Mouse (Mus musculus) forebrain, embryonic 15.5 days (tissue): ENCODE results near the gene Acta2. TPM values are rescaled to one million over a fixed set of nuclear protein-coding genes. Genes with fewer than 3 reads are reported as not detected.

Source experiments
- ATAC-seq: fragments of 200-750 bp; cut with Nextera tagmentation; replicated peaks from 2 replicates; pipeline ENCODE4 v1.8.0; 2017; ENCODE audit warnings: mild to moderate bottlenecking, moderate TSS enrichment, moderate library complexity
- H3K27ac ChIP-seq: fragments of 300-500 bp; sonication (generic); replicated peaks from 2 replicates; pipeline ENCODE4 v1.5.1; 2015; ENCODE audit warnings: mild to moderate bottlenecking, inconsistent platforms
- H3K27me3 ChIP-seq: fragments of 300-500 bp; sonication (generic); 2 replicates; pipeline ENCODE4 v1.6.1; 2015; ENCODE audit warnings: inconsistent platforms
- H3K36me3 ChIP-seq: fragments of 300-500 bp; sonication (generic); 2 replicates; pipeline ENCODE4 v1.6.1; 2015; ENCODE audit warnings: mild to moderate bottlenecking, inconsistent platforms
- H3K4me1 ChIP-seq: fragments of 300-500 bp; sonication (generic); 2 replicates; pipeline ENCODE4 v1.6.1; 2015; ENCODE audit warnings: inconsistent platforms
- H3K4me2 ChIP-seq: fragments of 300-500 bp; sonication (generic); replicated peaks from 2 replicates; pipeline ENCODE4 v1.6.1; 2015; ENCODE audit warnings: mild to moderate bottlenecking, inconsistent platforms
- H3K4me3 ChIP-seq: fragments of 300-500 bp; sonication (generic); 2 replicates; pipeline ENCODE4 v1.5.1; 2015; ENCODE audit warnings: mild to moderate bottlenecking, inconsistent platforms
- H3K9ac ChIP-seq: fragments of 300-500 bp; sonication (generic); replicated peaks from 2 replicates; pipeline ENCODE4 v1.6.1; 2015; ENCODE audit warnings: mild to moderate bottlenecking, inconsistent platforms
- H3K9me3 ChIP-seq: fragments of 300-500 bp; sonication (generic); 2 replicates; pipeline ENCODE4 v1.6.1; 2016; ENCODE audit warnings: inconsistent platforms
- WGBS: fragments of 180-500 bp; shearing (Covaris S2); methylation state at CpG from one replicate; pipeline ENCODE4 v1.1.7; 2015; ENCODE audit warnings: mixed read lengths; 5-methylcytosine and 5-hydroxymethylcytosine counted together
- polyA plus RNA-seq: library from polyadenylated mRNA; unstranded; fragments of >200 nt; fragmentation: Nextera tagmentation; extraction: Ambion mirVana; gene quantifications from 2 replicates; pipeline ENCODE4 v1.2.1, GENCODE M21; 2015

Gene Acta2
- polyA plus RNA-seq, 1 experiment from 2014 or later: 7.1 TPM

DNA sequence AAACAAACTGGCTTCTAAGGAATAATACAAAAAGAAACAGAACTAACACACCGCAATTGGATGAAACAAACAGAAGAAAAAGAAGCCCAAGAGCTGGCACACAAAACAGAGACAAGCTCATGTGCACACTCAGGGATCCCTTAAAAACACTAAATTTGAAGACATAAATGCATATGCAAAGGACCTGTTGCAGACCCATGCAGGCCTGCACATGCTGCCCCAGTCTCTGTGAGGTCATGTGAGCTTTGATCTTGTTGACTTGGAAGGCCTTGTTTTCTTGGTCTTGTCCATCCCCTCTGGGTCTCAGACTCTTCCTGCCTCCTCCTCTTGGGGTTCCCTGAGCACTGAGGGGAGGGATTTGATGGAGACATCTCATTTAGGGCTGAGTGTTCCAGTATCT is 33.3 kb upstream of the Acta2 start:
- Histone ChIP-seq H3K27me3 (no peaks in the 10 kb centered on the region), H3K4me1 (peaks cover 12% of the 10 kb centered on the region), H3K9ac (no peak overlapping the region), H3K4me3 (no peak overlapping the region), H3K36me3 (no peaks in the 10 kb centered on the region), H3K9me3 (no peaks in the 10 kb centered on the region), H3K4me2 (no peak overlapping the region), H3K27ac (no peak overlapping the region)
- 89% methylated on average over 1 of the region's 1 CpGs for whole genome bisulfite sequencing
- ATAC-seq: no peak

DNA sequence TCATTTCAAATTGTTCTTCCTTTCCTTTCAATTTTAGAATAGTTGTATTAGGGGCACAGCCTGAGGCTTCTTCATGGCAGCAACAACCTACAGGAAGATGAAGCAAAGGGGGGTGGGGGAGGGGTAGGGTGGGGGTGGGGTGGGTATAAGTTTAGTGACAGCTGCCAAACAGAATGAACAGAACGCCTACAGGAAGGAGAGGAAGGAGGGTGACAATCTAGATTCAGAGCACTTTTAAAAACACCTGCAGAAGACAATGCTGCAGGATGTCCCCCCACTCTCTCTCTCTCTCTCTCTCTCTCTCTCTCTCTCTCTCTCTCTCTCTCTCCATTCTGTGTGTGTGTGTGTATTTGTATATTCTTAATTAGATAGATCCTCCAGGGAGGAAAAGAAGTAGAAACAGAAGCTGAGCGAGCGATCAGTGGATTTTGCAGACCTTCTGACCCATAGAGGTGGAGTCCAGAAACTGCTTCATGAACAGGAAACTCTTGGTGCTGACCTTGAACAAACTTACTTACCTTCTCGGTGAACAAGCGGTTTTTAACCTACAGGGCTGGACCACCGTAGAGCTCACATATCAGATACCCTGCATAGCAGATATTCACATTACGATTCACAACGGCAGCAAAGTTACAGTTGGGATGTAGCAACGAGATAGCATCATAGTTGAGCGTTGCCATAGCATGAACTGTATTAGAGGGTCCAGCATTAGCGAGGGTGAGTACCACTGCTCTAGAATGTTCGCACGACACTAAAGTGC is 32.4 kb upstream of the Acta2 start:
- Histone ChIP-seq H3K4me1 (peaks cover 12% of the 10 kb centered on the region), H3K9me3 (no peaks in the 10 kb centered on the region), H3K27me3 (no peaks in the 10 kb centered on the region), H3K4me2 (no peak overlapping the region), H3K36me3 (no peaks in the 10 kb centered on the region), H3K27ac (no peak overlapping the region), H3K9ac (no peak overlapping the region), H3K4me3 (no peak overlapping the region)
- ATAC-seq: no peak
- 86% methylated on average over 13 of the region's 13 CpGs for WGBS

DNA sequence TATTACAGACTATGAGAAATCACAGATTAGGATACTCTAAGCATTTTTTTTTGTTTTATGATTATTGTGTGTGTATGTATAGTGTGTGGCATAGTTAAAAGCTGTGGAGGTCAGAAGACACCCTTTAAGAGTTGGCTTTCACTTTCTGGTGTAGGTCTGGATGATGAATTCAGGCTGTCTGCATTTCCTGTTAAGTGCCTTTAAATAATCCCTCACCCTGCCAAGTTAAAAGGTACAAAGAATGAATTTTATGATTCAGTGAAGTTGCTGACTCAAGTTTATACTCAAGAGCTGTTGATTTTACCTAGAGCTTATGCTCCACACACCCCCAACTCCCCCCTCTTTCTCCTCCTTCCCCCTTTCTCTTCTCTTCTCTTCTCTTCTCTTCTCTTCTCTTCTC is 31.8 kb upstream of the Acta2 start:
- ATAC-seq: no peak
- H3K36me3 ChIP-seq: no peaks in the 10 kb centered on the region

DNA sequence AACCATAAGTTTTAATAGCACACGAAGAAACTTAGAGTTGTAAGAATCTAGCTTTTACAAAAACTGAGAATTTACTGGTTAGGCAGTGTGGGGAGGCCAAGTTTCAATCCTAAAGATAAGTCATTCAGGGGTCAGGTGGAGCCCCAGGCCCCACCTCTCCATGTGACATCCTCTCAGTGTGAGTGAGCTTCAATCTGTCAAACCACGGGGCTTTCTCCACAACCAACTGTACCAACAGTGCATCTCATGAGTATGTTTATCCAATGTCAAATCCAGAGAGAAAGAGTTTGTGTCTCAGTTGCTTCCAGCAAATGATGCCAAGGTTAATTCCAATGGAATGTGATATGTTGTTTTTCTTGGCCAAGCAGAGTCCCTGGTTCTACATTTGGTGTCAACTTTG is 29.4 kb upstream of the Acta2 start:
- H3K4me1 ChIP-seq: no peaks in the 10 kb centered on the region
- H3K4me3 ChIP-seq: no peak overlapping the region
- no peak for ATAC-seq
- H3K9ac ChIP-seq: no peak overlapping the region
- H3K36me3 ChIP-seq: no peaks in the 10 kb centered on the region
- 74% methylated on average over 2 of the region's 2 CpGs for WGBS
- no peaks in the 10 kb centered on the region for H3K9me3 ChIP-seq
- H3K4me2 ChIP-seq: no peak overlapping the region
- H3K27ac ChIP-seq: no peak overlapping the region
- H3K27me3 ChIP-seq: no peaks in the 10 kb centered on the region

More for the DNA sequence above, 31.8 kb upstream of the Acta2 start:
- H3K9me3 ChIP-seq: no peaks in the 10 kb centered on the region
- H3K9ac ChIP-seq: no peak overlapping the region
- peaks cover 12% of the 10 kb centered on the region for H3K4me1 ChIP-seq
- H3K4me2 ChIP-seq: no peak overlapping the region
- H3K27ac ChIP-seq: no peak overlapping the region
- H3K27me3 ChIP-seq: no peaks in the 10 kb centered on the region
- no peak overlapping the region for H3K4me3 ChIP-seq

DNA sequence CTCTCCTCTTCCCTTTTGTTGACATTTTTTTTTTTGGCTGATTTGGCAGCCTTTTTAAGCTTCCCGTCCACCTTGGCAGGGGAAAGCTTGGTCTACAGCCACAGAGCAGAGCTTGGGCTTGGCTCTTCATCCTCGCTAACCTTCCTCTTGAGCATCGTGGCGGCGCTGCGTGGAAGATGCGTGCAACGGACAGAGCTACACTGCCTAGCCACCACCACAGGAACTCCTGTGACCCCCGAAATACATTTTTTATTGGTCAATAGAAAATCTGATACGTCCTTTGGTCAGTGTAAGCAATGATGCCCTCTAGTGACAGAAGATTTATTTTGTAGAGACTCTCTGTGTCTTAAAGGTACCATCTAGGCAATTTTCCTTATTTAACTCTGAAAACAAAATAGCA is 29.0 kb upstream of the Acta2 start:
- H3K9ac ChIP-seq: no peak overlapping the region
- 67% methylated on average over 10 of the region's 10 CpGs for WGBS
- no peak overlapping the region for H3K4me3 ChIP-seq
- H3K27me3 ChIP-seq: no peaks in the 10 kb centered on the region
- ATAC-seq: no peak
- H3K4me2 ChIP-seq: no peak overlapping the region
- H3K27ac ChIP-seq: no peak overlapping the region
- no peaks in the 10 kb centered on the region for H3K4me1 ChIP-seq
- H3K36me3 ChIP-seq: no peaks in the 10 kb centered on the region
- H3K9me3 ChIP-seq: no peaks in the 10 kb centered on the region

DNA sequence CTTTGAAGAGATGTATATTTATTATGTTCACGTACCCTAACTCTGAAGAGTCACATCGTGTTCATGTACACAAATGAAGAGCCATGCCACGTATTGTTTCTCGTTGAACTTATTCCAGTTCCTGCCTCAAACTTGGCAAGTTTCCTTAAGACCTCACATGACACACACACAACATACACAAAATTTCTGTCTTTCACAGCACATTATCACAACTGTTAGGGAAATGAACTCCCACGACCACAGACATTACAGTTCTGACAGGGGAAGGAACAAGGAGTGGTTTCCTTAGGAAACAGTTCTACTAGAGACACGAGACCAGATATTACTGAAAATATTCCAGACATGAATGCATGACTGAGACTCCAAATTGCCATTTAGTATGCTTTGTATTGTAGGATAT is 28.2 kb upstream of the Acta2 start:
- Histone ChIP-seq H3K9ac (no peak overlapping the region), H3K4me2 (no peak overlapping the region), H3K4me1 (no peaks in the 10 kb centered on the region), H3K27me3 (no peaks in the 10 kb centered on the region), H3K4me3 (no peak overlapping the region), H3K27ac (no peak overlapping the region), H3K9me3 (no peaks in the 10 kb centered on the region), H3K36me3 (no peaks in the 10 kb centered on the region)
- no peak for ATAC-seq
- WGBS: 81% methylated on average over 6 of the region's 6 CpGs

DNA sequence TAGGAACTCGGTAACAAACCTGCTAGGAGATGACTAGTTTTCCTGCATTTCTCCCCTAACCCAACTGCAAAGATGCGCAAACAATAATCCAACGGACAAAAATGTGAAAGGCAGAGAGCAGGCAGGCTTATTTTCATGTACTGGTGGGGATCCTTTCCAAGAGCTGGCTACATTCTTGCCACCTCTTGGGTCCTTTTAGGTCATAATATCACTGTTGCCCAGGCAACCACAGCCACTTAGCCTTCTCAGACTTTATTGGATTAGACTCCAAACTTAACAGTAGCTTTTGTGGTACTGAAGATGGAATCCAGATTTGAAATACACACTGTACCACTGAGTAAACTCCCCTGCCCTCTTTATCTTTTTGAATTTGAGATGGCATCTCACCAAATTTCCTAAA is 22.7 kb upstream of the Acta2 start:
- no peaks in the 10 kb centered on the region for H3K36me3 ChIP-seq
- no peak overlapping the region for H3K4me2 ChIP-seq
- H3K4me3 ChIP-seq: no peak overlapping the region
- no peaks in the 10 kb centered on the region for H3K4me1 ChIP-seq
- H3K27me3 ChIP-seq: no peaks in the 10 kb centered on the region
- no peak for ATAC-seq
- H3K9me3 ChIP-seq: no peaks in the 10 kb centered on the region
- no peak overlapping the region for H3K27ac ChIP-seq
- 78% methylated on average over 3 of the region's 3 CpGs for WGBS
- no peak overlapping the region for H3K9ac ChIP-seq

DNA sequence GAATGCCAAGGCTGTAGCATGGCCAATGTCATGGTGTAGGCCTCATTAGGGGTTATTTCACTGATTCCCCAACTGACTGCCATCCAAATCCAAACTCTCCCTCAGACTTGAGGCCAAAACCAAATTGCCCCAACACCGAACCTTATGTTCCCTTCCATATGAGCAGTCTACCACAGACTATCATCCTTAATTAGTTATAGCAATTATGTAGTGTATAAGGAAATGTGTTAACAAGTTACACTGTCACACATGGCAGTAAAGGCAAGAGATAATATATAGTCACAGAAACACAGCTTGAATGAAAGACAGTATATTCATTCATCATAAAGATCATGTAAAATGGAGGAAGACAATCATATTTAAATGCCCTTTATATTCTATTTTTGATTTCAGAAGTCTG is 17.7 kb upstream of the Acta2 start:
- Histone ChIP-seq H3K27me3 (no peaks in the 10 kb centered on the region), H3K27ac (no peak overlapping the region), H3K9ac (no peak overlapping the region), H3K36me3 (no peaks in the 10 kb centered on the region), H3K4me2 (no peak overlapping the region), H3K4me1 (no peaks in the 10 kb centered on the region), H3K9me3 (no peaks in the 10 kb centered on the region), H3K4me3 (no peak overlapping the region)
- 80% methylated on average over 1 of the region's 1 CpGs for WGBS
- no peak; the same call in 1 of the 2 replicates for ATAC-seq

DNA sequence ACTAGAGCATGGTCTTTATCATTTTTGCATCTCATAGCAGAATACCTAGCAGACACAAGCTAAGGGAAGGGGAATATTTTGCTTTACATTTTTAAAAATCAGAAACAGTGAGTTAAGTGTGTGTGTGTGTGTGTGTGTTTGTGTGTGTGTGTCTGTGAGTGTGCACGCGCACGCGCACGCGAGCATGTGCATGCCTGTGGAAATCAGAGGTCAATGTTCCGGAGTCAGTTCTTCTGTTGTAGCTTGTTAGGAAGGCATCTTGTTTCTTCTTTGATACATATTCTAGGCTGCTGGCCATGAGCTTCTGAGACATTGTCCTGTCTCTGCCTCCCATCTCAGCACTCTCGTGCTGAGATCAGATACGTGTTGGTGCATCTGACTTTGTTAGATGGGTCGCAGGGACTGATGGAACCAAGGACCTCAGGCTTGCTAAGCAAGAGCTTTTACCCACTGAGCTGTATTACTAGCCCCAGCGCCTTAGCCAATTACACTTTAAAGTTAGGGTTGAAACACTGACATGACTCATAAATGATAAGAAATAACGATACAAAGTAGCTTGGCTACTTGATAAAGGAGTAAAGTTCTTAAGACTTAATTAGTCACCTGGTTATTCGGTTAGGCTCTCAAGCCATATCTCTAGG is 15.6 kb upstream of the Acta2 start:
- WGBS: 96% methylated on average over 13 of the region's 13 CpGs
- H3K9ac ChIP-seq: no peak overlapping the region
- H3K4me3 ChIP-seq: no peak overlapping the region
- no peaks in the 10 kb centered on the region for H3K9me3 ChIP-seq
- no peak for ATAC-seq
- H3K27me3 ChIP-seq: no peaks in the 10 kb centered on the region
- no peak overlapping the region for H3K4me2 ChIP-seq
- H3K4me1 ChIP-seq: no peaks in the 10 kb centered on the region
- H3K27ac ChIP-seq: no peak overlapping the region
- H3K36me3 ChIP-seq: no peaks in the 10 kb centered on the region

DNA sequence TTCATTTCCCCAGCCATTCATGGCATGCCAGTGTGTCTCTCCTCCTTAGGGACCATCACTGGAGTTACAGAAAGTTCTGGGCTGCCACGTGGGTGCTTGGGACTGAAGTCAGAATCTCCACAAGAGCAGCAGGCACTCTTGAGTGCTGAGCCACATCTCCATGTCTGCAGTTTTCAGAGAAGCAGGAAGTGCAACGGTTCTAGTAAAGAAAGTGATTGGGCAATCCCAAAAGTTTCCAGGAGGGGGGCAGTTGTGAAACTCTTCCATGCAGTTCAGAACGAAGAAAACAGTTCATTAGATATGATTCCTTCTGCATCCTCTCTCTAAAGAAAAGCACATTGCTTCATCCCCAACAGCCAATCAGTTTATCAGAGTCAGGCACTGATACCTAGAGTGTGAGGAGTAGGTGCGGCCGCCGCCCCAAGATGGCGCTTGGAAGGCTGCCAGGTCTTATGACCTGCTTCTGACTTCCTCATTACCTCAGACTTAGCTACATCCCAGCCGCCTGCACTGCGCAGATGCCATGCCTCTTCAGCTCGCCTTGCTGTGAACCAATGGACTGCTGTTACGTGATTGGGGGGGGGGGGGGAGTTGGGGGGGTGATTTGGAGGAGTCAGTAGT is 14.8 kb upstream of the Acta2 start:
- H3K27me3 ChIP-seq: no peaks in the 10 kb centered on the region
- H3K4me1 ChIP-seq: no peaks in the 10 kb centered on the region
- no peak overlapping the region for H3K9ac ChIP-seq
- H3K9me3 ChIP-seq: no peaks in the 10 kb centered on the region
- no peaks in the 10 kb centered on the region for H3K36me3 ChIP-seq
- H3K27ac ChIP-seq: no peak overlapping the region
- no peak overlapping the region for H3K4me3 ChIP-seq
- WGBS: 92% methylated on average over 11 of the region's 11 CpGs
- ATAC-seq: no peak
- H3K4me2 ChIP-seq: no peak overlapping the region

DNA sequence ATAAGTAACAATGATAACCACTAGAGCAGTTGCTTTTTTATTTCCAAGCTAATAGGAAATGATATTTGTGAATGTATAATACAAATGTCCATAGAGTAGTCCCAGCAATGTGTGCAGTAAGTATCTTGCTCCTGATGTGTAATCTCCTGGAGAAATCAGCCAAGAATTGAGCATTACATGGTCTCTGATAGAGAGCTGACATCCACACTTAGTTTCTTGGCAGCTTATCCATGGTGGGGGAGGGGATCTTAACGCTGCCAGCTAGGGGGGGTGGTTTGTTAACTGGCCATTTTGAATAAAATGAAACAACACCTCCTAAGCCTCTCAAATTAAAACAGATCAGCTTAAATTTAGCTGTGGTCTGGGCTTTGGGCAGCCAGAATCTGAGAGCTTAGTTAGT is 13.6 kb upstream of the Acta2 start:
- WGBS: 48% methylated on average over 1 of the region's 1 CpGs
- H3K27me3 ChIP-seq: no peaks in the 10 kb centered on the region
- H3K4me2 ChIP-seq: no peak overlapping the region
- H3K36me3 ChIP-seq: no peaks in the 10 kb centered on the region
- no peak for ATAC-seq
- H3K9ac ChIP-seq: no peak overlapping the region
- H3K4me3 ChIP-seq: no peak overlapping the region
- H3K9me3 ChIP-seq: no peaks in the 10 kb centered on the region
- H3K27ac ChIP-seq: no peak overlapping the region
- H3K4me1 ChIP-seq: no peaks in the 10 kb centered on the region

DNA sequence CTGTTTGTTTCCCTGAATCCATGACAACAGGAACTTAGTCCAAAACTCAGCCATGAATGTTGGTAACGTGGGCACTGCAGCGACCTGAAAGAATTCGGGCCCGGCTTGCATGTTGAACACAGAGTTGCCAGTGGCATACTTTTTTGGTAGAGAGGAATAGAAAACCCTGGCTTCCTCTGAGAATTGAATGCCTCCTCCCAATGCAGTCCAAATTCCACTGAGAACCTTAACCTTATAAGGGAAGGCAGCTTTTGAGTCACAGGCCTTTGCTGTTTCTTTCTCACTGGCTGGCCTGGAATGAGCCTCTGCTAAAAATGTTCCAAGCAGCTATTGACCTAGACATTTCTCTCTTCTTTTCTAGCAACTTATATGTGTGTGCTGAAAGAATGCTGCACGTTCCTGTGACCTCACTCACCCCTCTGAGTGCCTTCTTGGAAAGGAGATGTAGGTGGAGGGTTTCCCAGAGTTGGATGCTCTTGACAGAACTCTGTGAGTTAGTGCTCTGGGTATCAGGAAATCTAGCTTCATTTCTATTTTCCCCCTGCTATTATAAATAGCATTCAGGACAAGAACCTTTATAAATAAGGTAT is 10.3 kb upstream of the Acta2 start:
- ATAC-seq: no peak
- H3K4me1 ChIP-seq: no peaks in the 10 kb centered on the region
- H3K4me3 ChIP-seq: no peak overlapping the region
- no peak overlapping the region for H3K27ac ChIP-seq
- 70% methylated on average over 5 of the region's 5 CpGs for WGBS
- H3K9ac ChIP-seq: no peak overlapping the region
- no peaks in the 10 kb centered on the region for H3K9me3 ChIP-seq
- H3K4me2 ChIP-seq: no peak overlapping the region
- no peaks in the 10 kb centered on the region for H3K36me3 ChIP-seq
- H3K27me3 ChIP-seq: no peaks in the 10 kb centered on the region
